Mouse (Mus musculus) kidney, postnatal 0 days (tissue): ENCODE results near the gene Cav2. TPM values are rescaled to one million over a fixed set of nuclear protein-coding genes. Genes with fewer than 3 reads are reported as not detected.

Experiments
- ATAC-seq: fragments of 200-750 bp; cut with Nextera tagmentation; replicated peaks from 2 replicates; pipeline ENCODE4 v1.8.0; 2017; ENCODE audit warnings: low read depth, moderate number of reproducible peaks, moderate TSS enrichment, moderate library complexity; ENCODE audit not compliant: low FRiP score
- DNase-seq: peaks from one replicate; pipeline ENCODE4 v3.0.0-alpha.2; 2016; ENCODE audit warnings: low spot score
- H3K27ac ChIP-seq: fragments of 300-500 bp; sonication (generic); 2 replicates; pipeline ENCODE4 v1.5.1; 2014; ENCODE audit warnings: mild to moderate bottlenecking
- H3K27me3 ChIP-seq: fragments of 300-500 bp; sonication (generic); 2 replicates; pipeline ENCODE4 v1.6.1; 2014; ENCODE audit warnings: low read length, mixed read lengths; ENCODE audit not compliant: insufficient read depth
- H3K36me3 ChIP-seq: fragments of 300-500 bp; sonication (generic); 2 replicates; pipeline ENCODE4 v1.6.1; 2014; ENCODE audit warnings: low read length, mixed read lengths; ENCODE audit not compliant: insufficient read depth
- H3K4me1 ChIP-seq: fragments of 300-500 bp; sonication (generic); replicated peaks from 2 replicates; pipeline ENCODE4 v1.6.1; 2014; ENCODE audit warnings: antibody characterized with exemption, low read length, mixed read lengths; ENCODE audit not compliant: insufficient read depth
- H3K4me2 ChIP-seq: fragments of 300-500 bp; sonication (generic); 2 replicates; pipeline ENCODE4 v1.6.1; 2014; ENCODE audit warnings: mild to moderate bottlenecking, low read length, moderate library complexity, mixed read lengths
- H3K4me3 ChIP-seq: fragments of 300-500 bp; sonication (generic); replicated peaks from 2 replicates; pipeline ENCODE4 v1.5.1; 2014; ENCODE audit warnings: low read depth, low read length
- H3K9ac ChIP-seq: fragments of 300-500 bp; sonication (generic); 2 replicates; pipeline ENCODE4 v1.6.1; 2014; ENCODE audit warnings: low read depth, low read length
- H3K9me3 ChIP-seq: fragments of 300-500 bp; sonication (generic); replicated peaks from 2 replicates; pipeline ENCODE4 v1.6.1; 2016; ENCODE audit warnings: low read length, inconsistent platforms, mixed read lengths
- CTCF ChIP-seq: IDR thresholded peaks from 2 replicates; pipeline ENCODE4 v1.5.1; 2016; ENCODE audit warnings: antibody characterized with exemption, low read depth, mild to moderate bottlenecking, moderate library complexity
- WGBS: fragments of 180-500 bp; shearing (Covaris S2); extraction: QIAGEN DNeasy Blood & Tissue Kit; methylation state at CpG from one replicate; pipeline ENCODE4 v1.1.7; 2014; 5-methylcytosine and 5-hydroxymethylcytosine counted together
- polyA plus RNA-seq: library from polyadenylated mRNA; unstranded; fragments of >200 nt; fragmentation: Nextera tagmentation; extraction: Ambion mirVana; gene quantifications from 2 replicates; pipeline ENCODE4 v1.2.1, GENCODE M21; 2015

Cav2 gene
- polyA plus RNA-seq, 1 experiment from 2014 or later = 53.9 TPM

- no peak for DNase-seq
- no peaks in the 10 kb centered on the region for H3K9me3 ChIP-seq
- no peak overlapping the region for H3K4me3 ChIP-seq
- no peak overlapping the region for H3K27ac ChIP-seq
- no peak for ATAC-seq
- H3K36me3 ChIP-seq = no peaks in the 10 kb centered on the region
- 26% methylated on average over 1 of the region's 1 CpGs for WGBS
- H3K4me2 ChIP-seq = no peak overlapping the region
- TF ChIP-seq CTCF = no peak
- no peaks in the 10 kb centered on the region for H3K4me1 ChIP-seq
- H3K27me3 ChIP-seq = no peaks in the 10 kb centered on the region
- no peak overlapping the region for H3K9ac ChIP-seq
Observed at GRCm38 (mm10) chr6:17251958-17252357, 29.0 kb upstream of the Cav2 start.

DNA sequence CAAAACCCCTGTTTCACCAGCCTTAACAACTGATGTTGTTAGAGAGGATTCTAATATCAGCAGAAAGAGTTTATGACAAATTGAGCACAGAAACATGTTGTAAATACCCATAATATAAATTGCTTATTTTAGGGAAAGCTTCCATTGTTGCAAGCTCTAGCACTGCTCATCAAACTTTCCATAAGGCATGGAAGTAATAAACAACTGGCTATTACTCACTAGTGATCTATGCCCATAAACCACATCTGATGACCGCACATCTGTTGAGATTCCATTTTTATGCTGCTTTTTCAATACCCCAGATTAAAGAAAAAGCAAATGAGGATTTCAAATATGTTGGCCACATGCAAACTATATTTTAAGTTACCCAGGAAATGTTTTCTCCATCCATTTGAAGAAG lies 22.8 kb upstream of the Cav2 start:
- Histone ChIP-seq H3K27me3 (no peaks in the 10 kb centered on the region), H3K4me1 (no peaks in the 10 kb centered on the region), H3K27ac (no peak overlapping the region), H3K9ac (no peak overlapping the region), H3K4me2 (no peak overlapping the region), H3K4me3 (no peak overlapping the region), H3K36me3 (no peaks in the 10 kb centered on the region), H3K9me3 (no peaks in the 10 kb centered on the region)
- no peak for ATAC-seq
- WGBS = 83% methylated on average over 1 of the region's 1 CpGs
- TF ChIP-seq CTCF = no peak
- no peak for DNase-seq

DNA sequence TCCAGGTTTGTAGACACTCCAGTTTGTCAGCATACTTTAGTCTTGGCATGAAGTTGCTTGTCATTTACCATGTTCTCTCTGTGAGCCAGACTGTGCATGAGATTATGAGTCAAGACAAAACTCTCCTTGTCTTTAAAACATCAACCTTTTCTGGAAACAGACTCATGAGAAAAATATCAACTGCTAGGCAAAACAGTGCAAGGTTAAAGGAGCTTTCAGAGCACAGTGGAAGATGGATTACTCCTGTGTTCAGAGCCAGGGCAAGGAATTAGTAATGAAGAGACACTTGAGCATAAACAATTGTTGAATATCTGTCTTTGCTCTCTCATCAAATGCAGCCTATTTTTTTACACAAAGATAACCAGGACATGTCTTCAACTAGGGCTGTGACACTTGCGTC lies 22.1 kb upstream of the Cav2 start:
- Histone ChIP-seq H3K27ac (no peak overlapping the region), H3K27me3 (no peaks in the 10 kb centered on the region), H3K9ac (no peak overlapping the region), H3K4me1 (no peaks in the 10 kb centered on the region), H3K9me3 (no peaks in the 10 kb centered on the region), H3K4me3 (no peak overlapping the region), H3K4me2 (no peak overlapping the region), H3K36me3 (no peaks in the 10 kb centered on the region)
- WGBS = 94% methylated on average over 1 of the region's 1 CpGs
- ATAC-seq (no peak), DNase-seq (no peak)
- TF ChIP-seq CTCF = no peak

- Histone ChIP-seq H3K4me1 (no peaks in the 10 kb centered on the region), H3K4me3 (no peak overlapping the region), H3K9me3 (no peaks in the 10 kb centered on the region), H3K27ac (no peak overlapping the region), H3K9ac (no peak overlapping the region), H3K4me2 (no peak overlapping the region), H3K27me3 (no peaks in the 10 kb centered on the region), H3K36me3 (no peaks in the 10 kb centered on the region)
- WGBS = 52% methylated on average over 2 of the region's 2 CpGs
- DNase-seq (no peak), ATAC-seq (no peak)
- TF ChIP-seq CTCF = no peak
Observed at GRCm38 (mm10) chr6:17262786-17263185, 18.2 kb upstream of the Cav2 start.

GRCm38 (mm10) chr6:17265043-17265442 lies 15.9 kb upstream of the Cav2 start:
- 58% methylated on average over 4 of the region's 4 CpGs for WGBS
- Histone ChIP-seq H3K4me1 (no peaks in the 10 kb centered on the region), H3K27me3 (no peaks in the 10 kb centered on the region), H3K4me3 (no peak overlapping the region), H3K4me2 (no peak overlapping the region), H3K9me3 (no peaks in the 10 kb centered on the region), H3K9ac (no peak overlapping the region), H3K27ac (no peak overlapping the region), H3K36me3 (no peaks in the 10 kb centered on the region)
- TF ChIP-seq CTCF = no peak
- DNase-seq (peak; percentile 24), ATAC-seq (no peak)

- H3K4me3 ChIP-seq = no peak overlapping the region
- no peaks in the 10 kb centered on the region for H3K4me1 ChIP-seq
- TF ChIP-seq CTCF = no peak
- WGBS = 46% methylated on average over 3 of the region's 3 CpGs
- ATAC-seq (no peak), DNase-seq (peak; percentile 25)
- H3K36me3 ChIP-seq = no peaks in the 10 kb centered on the region
- H3K27me3 ChIP-seq = no peaks in the 10 kb centered on the region
- no peaks in the 10 kb centered on the region for H3K9me3 ChIP-seq
- H3K4me2 ChIP-seq = no peak overlapping the region
- H3K9ac ChIP-seq = no peak overlapping the region
- no peak overlapping the region for H3K27ac ChIP-seq
Observed at GRCm38 (mm10) chr6:17266466-17266865, 14.5 kb upstream of the Cav2 start.

DNA sequence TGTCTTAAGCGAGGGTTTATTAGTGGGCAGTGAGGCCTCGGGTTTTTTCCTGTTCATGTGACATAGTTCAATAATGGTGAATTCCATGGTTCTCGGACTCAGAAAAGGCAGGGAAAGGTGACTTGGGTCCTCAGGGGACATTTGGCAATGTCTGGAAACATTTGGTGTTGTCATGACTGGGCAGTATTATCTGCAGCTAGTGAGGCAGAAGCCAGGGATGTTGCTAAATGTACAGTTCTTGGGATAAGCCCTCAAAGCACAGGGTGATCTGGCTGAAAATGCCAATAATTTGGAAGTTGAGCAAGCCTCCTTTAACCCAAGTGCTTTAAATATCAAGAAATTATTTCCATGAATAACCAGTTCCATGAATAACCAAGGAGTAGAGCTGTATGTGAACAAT lies 2.6 kb upstream of the Cav2 start:
- no peaks in the 10 kb centered on the region for H3K27me3 ChIP-seq
- no peak overlapping the region for H3K9ac ChIP-seq
- no peak for TF ChIP-seq CTCF
- peaks cover 8% of the 10 kb centered on the region; the same call in 1 of the 2 replicates for H3K4me1 ChIP-seq
- no peak overlapping the region for H3K4me3 ChIP-seq
- no peak overlapping the region for H3K27ac ChIP-seq
- no peaks in the 10 kb centered on the region for H3K9me3 ChIP-seq
- ATAC-seq = no peak
- H3K4me2 ChIP-seq = no peak overlapping the region
- 85% methylated on average over 3 of the region's 3 CpGs for whole genome bisulfite sequencing
- DNase-seq = no peak
- H3K36me3 ChIP-seq = no peaks in the 10 kb centered on the region
